Mouse (Mus musculus): Measurements from ENCODE around the gene Ctnna2.

Gene Ctnna2

DNA sequence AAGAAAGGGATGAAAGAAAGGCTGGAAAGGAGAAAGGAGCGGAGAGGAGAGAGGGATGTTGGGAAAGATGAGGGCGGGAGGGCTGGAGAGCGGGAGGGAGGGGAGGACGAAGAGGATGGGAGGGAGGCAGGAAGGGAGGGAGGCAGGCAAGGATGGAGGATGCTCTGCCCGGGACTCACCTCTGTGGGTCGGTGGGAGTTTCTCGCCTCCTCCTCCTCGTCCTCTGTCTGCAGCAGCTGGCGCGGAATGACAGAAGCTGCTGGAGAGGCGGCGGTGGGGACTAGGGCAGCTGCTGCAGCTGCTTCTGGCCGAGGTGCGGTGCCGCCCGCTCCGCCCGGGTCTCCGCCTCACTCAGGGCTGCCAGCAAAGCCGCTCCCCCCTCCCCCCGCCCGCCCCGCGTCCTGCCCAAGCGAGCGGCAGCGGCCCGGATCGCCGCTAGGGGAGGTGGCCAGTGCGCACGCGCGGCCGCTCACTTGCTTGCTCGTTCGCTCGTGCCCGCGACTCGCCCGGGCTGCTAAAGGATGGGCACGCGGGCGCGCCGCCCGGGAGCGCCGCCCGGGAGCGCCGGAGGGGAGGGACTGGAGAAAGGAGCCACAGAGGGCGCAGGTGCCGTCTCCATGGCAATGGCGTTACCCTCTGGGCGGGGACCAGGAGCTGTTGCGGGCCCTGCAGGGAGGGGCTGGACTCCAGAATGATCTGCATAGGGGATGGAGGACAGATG, at the start of gene Ctnna2:
TSS of gene Ctnna2 (minus strand) at position 459 of the 721 bp plus-strand sequence.
- TF ChIP-seq GATA4 (IDR thresholded peaks at IDR 0.05; ENCODE audit: insufficient replicate concordance, low read length) = no peak

DNA sequence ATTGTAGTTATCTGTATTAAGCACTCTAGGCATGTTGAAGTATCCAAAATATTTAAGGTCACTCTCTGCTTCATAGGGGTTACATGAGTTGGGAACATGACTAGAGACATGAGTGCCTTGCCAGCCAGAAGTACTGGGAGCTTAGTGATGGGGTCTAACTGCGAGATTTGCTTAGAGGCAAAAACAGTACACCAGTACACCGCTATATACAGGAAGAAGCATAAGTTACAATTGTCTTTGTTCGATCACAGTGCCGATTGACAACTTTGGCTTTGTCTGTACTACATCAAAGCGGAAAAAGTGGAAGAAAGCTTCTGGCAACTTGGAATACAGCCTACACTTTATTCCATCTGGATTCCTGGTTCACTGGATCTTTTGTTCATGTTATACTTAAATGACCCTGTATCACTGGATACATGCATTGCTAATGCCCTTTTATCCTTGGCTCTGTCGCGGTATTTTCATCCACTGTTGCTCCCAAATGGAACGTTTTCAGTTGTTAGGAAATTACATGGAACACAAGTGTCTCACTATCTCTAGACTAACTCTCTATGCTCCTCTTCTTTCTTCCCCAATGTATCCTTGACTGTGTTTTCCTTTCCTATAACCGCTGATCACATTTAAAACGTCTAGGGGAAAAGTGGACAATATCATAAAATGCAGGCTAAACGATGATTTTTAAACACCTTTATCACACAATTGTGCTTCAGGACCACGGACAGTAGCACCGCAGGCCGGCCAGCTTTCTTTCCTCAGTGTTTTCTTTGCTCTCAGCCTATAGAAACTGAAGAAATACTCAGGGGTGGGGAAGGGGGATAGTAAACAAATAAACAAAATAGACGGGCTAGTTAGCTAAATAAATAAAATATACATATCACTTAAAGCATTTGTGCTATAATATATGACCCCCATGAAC, 896 bp upstream of the Ctnna2 start:
- TF ChIP-seq GATA4 (IDR thresholded peaks at IDR 0.05; ENCODE audit: insufficient replicate concordance, low read length) = no peak

DNA sequence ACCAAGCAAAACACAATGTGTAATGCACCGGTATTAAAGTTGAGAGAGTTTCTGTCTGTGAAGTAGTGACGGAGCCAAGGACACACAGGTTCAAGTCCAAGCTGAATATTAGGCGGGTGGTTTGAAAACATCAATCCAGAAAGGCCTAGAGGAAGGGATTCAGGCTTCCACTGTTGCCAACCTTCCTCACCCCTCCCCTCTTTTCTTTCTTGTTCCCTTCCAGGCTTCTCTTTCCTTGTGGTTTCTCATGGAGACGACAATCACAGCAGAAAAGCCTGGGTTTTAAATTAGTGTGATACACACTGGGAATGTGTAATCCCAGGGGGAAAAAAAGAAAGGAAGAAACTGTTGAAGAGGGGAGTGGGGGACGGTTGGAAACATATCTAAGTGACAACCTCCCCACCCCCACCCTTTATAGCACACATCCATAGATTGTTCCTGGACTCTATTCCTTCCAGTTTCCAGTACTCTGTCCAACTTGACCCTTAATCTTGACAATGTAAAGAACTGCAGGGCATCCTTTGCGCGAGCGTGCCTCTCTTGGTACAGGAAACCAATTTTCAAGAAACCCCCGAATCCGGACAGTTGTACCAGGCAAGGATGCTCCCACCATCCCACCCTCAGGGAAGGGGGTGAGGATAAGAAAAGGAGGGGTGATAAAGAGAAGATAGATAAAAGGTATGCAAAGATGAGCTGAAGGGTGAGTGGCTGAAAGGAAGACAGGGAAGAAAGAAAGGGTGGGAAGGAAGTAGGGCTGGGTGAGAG, 841 bp downstream of the Ctnna2 start:
- no peak for TF ChIP-seq GATA4 (IDR thresholded peaks at IDR 0.05; ENCODE audit: insufficient replicate concordance, low read length)

DNA sequence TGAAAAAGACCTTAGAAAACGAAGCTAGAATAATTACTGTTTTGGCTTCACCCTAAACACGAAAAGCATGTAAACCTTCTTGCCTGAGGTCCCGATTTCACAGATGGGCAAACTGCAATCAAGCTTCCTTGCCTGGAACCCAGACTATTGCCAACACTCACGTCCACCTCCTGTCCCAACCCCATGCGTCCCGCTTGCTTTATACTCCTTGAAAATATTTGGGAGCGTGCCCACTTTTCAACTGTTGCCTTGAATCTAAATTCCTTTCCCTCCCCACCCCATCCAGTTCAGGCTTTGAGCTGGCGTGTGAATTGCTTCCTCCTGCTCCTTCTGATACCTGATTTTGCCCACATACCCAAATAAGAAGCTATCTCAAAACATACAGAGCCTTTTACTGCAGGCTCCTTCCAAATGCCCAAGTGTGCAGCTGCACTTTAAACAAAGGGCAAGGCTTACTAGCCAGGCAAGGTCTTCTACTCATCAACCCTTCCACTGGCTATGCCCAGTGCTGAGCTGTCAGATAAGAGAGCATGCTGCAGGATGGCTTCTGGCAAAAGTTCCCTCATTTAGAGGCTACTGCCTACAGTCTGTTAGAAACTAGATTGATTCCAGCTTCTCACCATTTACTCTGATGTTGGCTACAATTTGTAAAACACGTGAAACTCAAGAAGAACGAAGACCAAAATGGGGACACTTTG, 8.8 kb downstream of the Ctnna2 start:
- no peak for TF ChIP-seq GATA4 (IDR thresholded peaks at IDR 0.05; ENCODE audit: insufficient replicate concordance, low read length)

DNA sequence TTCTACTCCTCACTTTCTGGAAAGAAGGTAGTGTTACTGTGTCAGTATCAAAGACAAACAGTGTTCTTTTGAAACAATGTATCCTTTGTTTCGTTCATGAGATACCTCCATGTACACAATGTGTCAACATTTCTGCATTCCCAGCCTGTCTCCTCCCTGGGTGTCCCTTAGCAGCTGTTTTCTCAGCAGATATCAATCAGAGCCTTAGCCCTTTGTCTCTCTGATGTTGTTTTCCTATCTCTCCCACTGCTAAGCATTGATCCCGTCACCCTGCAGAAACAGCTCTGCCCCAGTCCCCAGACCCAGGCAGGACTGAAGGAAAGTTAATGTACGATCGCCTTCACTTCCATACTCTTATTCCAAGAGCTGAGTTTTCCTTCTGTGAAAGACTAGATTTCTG, 9.7 kb downstream of the Ctnna2 start:
- no peak for TF ChIP-seq GATA4 (IDR thresholded peaks at IDR 0.05; ENCODE audit: insufficient replicate concordance, low read length)

DNA sequence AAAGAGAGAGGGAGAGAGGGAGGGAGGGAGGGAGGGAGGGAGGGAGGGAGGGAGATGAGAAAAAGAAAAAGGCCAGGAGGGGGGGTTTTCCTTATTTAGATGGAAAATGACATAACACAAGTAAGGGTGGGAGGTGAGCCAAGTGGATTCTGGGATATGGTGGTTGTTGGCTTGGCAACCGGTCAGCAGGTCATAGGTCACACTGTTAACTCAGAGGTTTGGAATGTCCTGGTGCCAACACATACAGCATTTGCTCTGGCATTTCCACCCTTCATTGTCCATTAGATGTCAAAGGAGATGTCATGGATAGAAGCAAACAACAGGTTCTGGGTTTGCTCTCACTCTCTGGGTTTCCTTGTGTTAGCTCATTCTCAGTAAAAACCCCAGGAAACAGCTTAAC, 17.5 kb downstream of the Ctnna2 start:
- no peak for TF ChIP-seq GATA4 (IDR thresholded peaks at IDR 0.05; ENCODE audit: insufficient replicate concordance, low read length)

DNA sequence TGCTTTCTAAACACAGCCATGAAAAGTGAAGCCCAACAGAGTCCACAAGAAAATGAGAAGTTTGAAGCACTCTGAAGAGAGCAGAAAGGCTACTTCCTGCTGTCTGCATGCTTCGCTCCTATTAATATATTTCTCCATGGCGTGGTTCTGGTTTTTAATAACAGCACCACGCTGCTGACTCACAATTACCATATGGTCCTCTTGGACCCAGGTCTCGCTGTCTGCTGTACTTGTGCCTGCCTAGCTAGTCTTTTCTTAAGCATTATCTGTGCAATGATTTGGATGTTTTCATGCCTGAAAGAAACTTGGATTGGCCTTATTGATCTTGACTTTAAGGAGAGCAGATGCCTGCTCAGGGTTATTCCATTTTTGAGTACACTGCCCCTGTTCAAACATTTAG, 28.2 kb downstream of the Ctnna2 start:
- no peak for TF ChIP-seq GATA4 (IDR thresholded peaks at IDR 0.05; ENCODE audit: insufficient replicate concordance, low read length)

DNA sequence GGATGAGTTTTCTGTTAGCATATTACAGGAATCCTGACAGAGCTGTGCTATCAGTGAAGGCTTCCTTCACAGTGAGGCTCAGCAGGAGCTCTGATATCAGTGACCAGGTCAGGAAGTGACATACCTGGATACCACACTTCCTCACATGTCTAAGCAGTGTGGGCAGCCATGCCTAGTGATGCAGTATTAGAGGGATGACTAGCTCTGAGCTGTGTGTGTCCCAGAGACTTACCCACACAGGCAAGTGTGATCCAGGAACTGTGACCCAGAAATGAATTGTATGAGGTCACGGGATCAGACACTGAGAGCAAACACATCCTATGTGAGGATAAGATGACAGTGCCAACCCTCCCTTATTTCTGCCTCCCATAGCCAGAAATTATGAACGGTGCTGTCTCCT, 28.8 kb downstream of the Ctnna2 start:
- TF ChIP-seq GATA4 (IDR thresholded peaks at IDR 0.05; ENCODE audit: insufficient replicate concordance, low read length) = no peak

DNA sequence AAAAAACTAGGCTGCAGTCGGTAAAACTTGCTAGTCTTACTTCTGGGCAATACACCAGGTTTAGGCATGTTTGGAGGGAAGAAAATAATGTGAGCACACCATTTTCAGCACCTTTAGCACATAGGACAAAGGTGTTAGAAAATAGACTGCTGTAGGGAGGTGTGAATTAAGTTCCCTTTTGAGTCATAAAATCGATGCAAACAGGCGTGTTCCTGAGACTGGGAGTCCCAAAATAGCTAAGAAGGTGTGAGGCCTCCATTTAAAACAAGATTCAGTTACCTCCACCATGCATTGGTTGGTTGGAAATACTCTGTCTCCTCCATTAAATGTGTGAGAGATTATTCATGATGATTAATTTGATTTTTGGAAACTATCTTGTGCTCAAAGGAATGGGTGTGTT, 50.1 kb downstream of the Ctnna2 start:
- TF ChIP-seq GATA4 (IDR thresholded peaks at IDR 0.05; ENCODE audit: insufficient replicate concordance, low read length) = no peak

DNA sequence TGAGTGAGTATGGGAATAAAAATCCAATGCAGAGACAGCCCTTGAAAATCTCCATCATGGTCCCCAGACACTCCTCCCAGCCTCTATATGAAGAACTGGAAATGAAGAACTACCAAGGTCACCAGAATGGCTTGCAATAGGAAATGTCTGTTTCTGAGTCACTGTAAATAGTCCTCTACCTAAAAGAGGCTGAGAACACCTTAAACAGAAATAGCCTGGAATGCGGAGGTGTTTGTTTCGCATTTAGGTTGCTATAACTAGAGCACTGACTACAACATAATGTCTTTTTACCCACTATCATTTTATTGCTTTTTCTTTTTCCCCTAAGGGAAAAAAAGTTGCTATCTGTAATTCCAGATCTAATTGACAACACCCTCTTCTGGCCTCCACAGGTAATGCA, 106.3 kb downstream of the Ctnna2 start:
- TF ChIP-seq GATA4 (IDR thresholded peaks at IDR 0.05; ENCODE audit: insufficient replicate concordance, low read length) = no peak

DNA sequence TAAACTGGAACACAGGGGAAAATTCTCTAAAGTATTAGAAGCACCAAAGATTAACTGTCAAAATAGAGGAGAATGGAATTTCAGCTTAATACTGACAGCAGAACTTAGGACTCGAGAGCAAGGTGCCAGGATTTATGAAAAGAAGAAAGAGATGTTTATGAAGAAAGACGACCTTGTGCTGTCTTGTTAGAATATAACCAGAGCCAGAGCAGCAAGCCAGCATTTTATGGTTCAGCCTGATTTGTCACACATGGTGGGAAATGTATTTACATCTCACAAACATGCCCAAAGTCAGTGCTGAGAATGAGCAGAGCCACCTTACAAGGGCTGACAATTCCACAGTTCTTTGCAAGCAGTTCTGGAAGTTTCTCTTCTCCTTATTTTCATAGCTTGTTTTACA, 110.2 kb downstream of the Ctnna2 start:
- TF ChIP-seq GATA4 (IDR thresholded peaks at IDR 0.05; ENCODE audit: insufficient replicate concordance, low read length) = no peak

DNA sequence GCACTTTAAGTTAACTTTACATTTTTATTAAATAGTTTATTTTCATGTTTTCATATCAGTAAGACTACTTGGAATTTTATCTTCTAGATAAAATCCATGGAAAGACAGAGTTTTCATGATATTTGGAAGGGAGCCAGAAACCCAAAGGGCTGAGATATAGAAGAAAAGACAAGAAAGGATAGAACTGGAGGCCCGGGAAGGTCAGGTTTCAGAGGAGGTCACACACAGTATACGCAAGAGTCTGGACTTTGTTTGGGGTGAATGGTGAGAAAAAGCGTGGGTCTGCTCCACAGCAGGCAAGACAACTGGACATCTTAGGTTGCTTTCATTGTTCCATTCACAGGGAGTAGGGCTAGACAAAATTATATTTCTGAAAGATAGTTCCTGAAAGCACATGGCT, 111.4 kb downstream of the Ctnna2 start:
- no peak for TF ChIP-seq GATA4 (IDR thresholded peaks at IDR 0.05; ENCODE audit: insufficient replicate concordance, low read length)

DNA sequence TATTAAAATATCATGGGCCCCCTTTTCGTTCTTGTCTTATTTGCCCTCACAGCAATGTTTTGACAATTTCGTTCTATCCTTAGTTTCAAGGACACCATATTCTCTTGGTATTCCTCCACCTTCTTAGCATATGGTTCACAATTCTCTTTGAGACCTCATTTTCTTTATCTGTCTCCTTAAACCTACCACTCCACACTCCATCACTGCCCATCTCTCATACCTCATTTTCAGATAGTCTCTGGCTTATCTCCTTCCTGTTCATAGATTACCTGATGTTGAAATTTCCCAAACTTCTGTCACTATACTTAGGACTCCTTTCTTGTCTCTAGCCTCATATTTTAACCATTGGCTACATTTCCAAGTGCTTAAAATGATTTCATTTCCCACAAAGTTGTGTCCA, 116.1 kb downstream of the Ctnna2 start:
- no peak for TF ChIP-seq GATA4 (IDR thresholded peaks at IDR 0.05; ENCODE audit: insufficient replicate concordance, low read length)

DNA sequence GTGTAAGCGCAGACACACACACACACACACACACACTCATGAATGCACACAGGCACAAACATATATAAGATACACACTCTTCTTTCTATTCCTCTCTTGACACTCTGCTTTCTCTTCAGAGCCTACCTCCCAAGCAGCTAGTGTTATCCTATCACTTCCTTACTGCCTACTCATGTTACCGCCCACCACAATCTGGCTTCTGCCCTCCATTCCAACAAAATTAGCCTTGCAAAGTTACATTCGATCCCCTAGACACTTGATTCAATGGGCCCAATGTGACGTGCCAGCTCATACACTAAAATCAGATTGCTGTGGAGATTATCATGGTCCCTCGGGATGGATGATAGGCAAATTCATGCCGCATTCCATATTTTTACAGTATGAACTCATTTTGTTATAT, 116.7 kb downstream of the Ctnna2 start:
- no peak for TF ChIP-seq GATA4 (IDR thresholded peaks at IDR 0.05; ENCODE audit: insufficient replicate concordance, low read length)

DNA sequence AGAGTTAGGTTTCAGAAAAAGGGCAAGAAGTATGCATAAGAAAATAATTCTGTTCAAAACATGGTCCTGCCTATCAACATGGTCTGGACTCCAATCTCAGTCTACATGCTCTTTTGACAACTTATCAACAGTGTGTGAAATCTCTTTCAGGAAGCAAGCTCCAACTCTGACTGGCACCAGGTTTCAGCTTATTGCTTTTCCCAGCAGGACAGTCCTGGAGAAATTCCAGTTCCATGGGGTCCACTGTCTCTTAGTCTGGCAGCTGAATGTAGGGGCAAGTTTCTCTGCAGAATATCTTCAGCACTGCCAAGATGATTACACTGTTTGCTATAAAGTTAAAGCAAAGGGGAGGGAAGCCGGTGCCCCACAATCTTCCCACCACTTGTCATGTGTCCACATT, 130.1 kb downstream of the Ctnna2 start:
- TF ChIP-seq GATA4 (IDR thresholded peaks at IDR 0.05; ENCODE audit: insufficient replicate concordance, low read length) = no peak
